Mouse (Mus musculus): ENCODE measurements around the gene Ubap1l. TPM values are rescaled to one million over a fixed set of nuclear protein-coding genes. Genes with fewer than 3 reads are reported as not detected.

Gene Ubap1l
- total and polyA plus RNA-seq, 2 experiments = 0.12 to 0.18 TPM

GRCm38 (mm10) chr9:65358956-65359480 is 1.8 kb upstream of the Ubap1l start:
- DNase-seq (ENCODE audit: extremely low read depth, low read depth, low spot score) = no peak
- Histone ChIP-seq H3K36me3 (ENCODE audit: control insufficient read depth, insufficient read depth, low read length) (peaks cover 63% of the 10 kb centered on the region), H3K4me1 (ENCODE audit: control insufficient read depth, insufficient read depth, low read length) (no peaks in the 10 kb centered on the region), H3K79me2 (ENCODE audit: control insufficient read depth, insufficient read depth, low read length) (no peaks in the 10 kb centered on the region), H3K9ac (ENCODE audit: low read depth, low read length) (no peak overlapping the region), H3K4me3 (ENCODE audit: insufficient read depth, low read depth, low read length) (no peak overlapping the region), H3K27ac (replicated peaks; ENCODE audit: insufficient read depth, low read depth, low read length) (no peak overlapping the region), H3K27me3 (ENCODE audit: control insufficient read depth, insufficient read depth, low read length) (no peaks in the 10 kb centered on the region)
- 73% methylated on average over 1 of the region's 1 CpGs for WGBS
- TF ChIP-seq CTCF (IDR thresholded peaks at IDR 0.05; ENCODE audit: low read depth, low read length) (no peak), POLR2A (IDR thresholded peaks at IDR 0.05; ENCODE audit: extremely low read depth, insufficient read depth, low read length) (no peak)

- Histone ChIP-seq H3K4me1 (ENCODE audit: control insufficient read depth, insufficient read depth, low read length) (no peaks in the 10 kb centered on the region), H3K4me3 (ENCODE audit: insufficient read depth, low read depth, low read length) (no peak overlapping the region), H3K27ac (replicated peaks; ENCODE audit: insufficient read depth, low read depth, low read length) (no peak overlapping the region), H3K79me2 (ENCODE audit: control insufficient read depth, insufficient read depth, low read length) (no peaks in the 10 kb centered on the region), H3K27me3 (ENCODE audit: control insufficient read depth, insufficient read depth, low read length) (no peaks in the 10 kb centered on the region), H3K36me3 (ENCODE audit: control insufficient read depth, insufficient read depth, low read length) (peaks cover 32% of the 10 kb centered on the region), H3K9ac (ENCODE audit: low read depth, low read length) (no peak overlapping the region)
- TF ChIP-seq POLR2A (IDR thresholded peaks at IDR 0.05; ENCODE audit: extremely low read depth, insufficient read depth, low read length) (no peak), CTCF (IDR thresholded peaks at IDR 0.05; ENCODE audit: low read depth, low read length) (no peak)
- DNase-seq (ENCODE audit: extremely low read depth, low read depth, low spot score) = no peak
- WGBS = 81% methylated on average over 9 of the region's 9 CpGs
Measured at GRCm38 (mm10) chr9:65363684-65364083, 2.8 kb downstream of the Ubap1l start.

GRCm38 (mm10) chr9:65365721-65366120 is 4.9 kb downstream of the Ubap1l start:
- H3K27me3 ChIP-seq (ENCODE audit: control insufficient read depth, insufficient read depth, low read length) = no peaks in the 10 kb centered on the region
- no peaks in the 10 kb centered on the region for H3K4me1 ChIP-seq (ENCODE audit: control insufficient read depth, insufficient read depth, low read length)
- peaks cover 15% of the 10 kb centered on the region for H3K36me3 ChIP-seq (ENCODE audit: control insufficient read depth, insufficient read depth, low read length)
- H3K9ac ChIP-seq (ENCODE audit: low read depth, low read length) = no peak overlapping the region
- H3K4me3 ChIP-seq (ENCODE audit: insufficient read depth, low read depth, low read length) = no peak overlapping the region
- no peak overlapping the region for H3K27ac ChIP-seq (replicated peaks; ENCODE audit: insufficient read depth, low read depth, low read length)
- no peaks in the 10 kb centered on the region for H3K79me2 ChIP-seq (ENCODE audit: control insufficient read depth, insufficient read depth, low read length)
- TF ChIP-seq POLR2A (IDR thresholded peaks at IDR 0.05; ENCODE audit: extremely low read depth, insufficient read depth, low read length) (no peak), CTCF (IDR thresholded peaks at IDR 0.05; ENCODE audit: low read depth, low read length) (no peak)
- WGBS = 83% methylated on average over 7 of the region's 7 CpGs
- DNase-seq (ENCODE audit: extremely low read depth, low read depth, low spot score) = no peak

- Histone ChIP-seq H3K4me1 (ENCODE audit: control insufficient read depth, insufficient read depth, low read length) (no peaks in the 10 kb centered on the region), H3K36me3 (ENCODE audit: control insufficient read depth, insufficient read depth, low read length) (no peaks in the 10 kb centered on the region), H3K27ac (replicated peaks; ENCODE audit: insufficient read depth, low read depth, low read length) (no peak overlapping the region), H3K4me3 (ENCODE audit: insufficient read depth, low read depth, low read length) (no peak overlapping the region), H3K79me2 (ENCODE audit: control insufficient read depth, insufficient read depth, low read length) (no peaks in the 10 kb centered on the region), H3K9ac (ENCODE audit: low read depth, low read length) (no peak overlapping the region), H3K27me3 (ENCODE audit: control insufficient read depth, insufficient read depth, low read length) (no peaks in the 10 kb centered on the region)
- no peak for TF ChIP-seq POLR2A (IDR thresholded peaks at IDR 0.05; ENCODE audit: extremely low read depth, insufficient read depth, low read length)
- no peak for TF ChIP-seq CTCF (IDR thresholded peaks at IDR 0.05; ENCODE audit: low read depth, low read length)
- no peak for DNase-seq (ENCODE audit: extremely low read depth, low read depth, low spot score)
- whole genome bisulfite sequencing = 91% methylated on average over 24 of the region's 24 CpGs
Measured at GRCm38 (mm10) chr9:65371756-65372155, 10.9 kb downstream of the Ubap1l start.

- H3K27ac ChIP-seq (replicated peaks; ENCODE audit: insufficient read depth, low read depth, low read length) = no peak overlapping the region
- no peaks in the 10 kb centered on the region for H3K36me3 ChIP-seq (ENCODE audit: control insufficient read depth, insufficient read depth, low read length)
- no peak overlapping the region for H3K9ac ChIP-seq (ENCODE audit: low read depth, low read length)
- TF ChIP-seq CTCF (IDR thresholded peaks at IDR 0.05; ENCODE audit: low read depth, low read length) = peak; percentile 41
- TF ChIP-seq POLR2A (IDR thresholded peaks at IDR 0.05; ENCODE audit: extremely low read depth, insufficient read depth, low read length) = no peak
- no peaks in the 10 kb centered on the region for H3K79me2 ChIP-seq (ENCODE audit: control insufficient read depth, insufficient read depth, low read length)
- H3K4me3 ChIP-seq (ENCODE audit: insufficient read depth, low read depth, low read length) = no peak overlapping the region
- H3K27me3 ChIP-seq (ENCODE audit: control insufficient read depth, insufficient read depth, low read length) = no peaks in the 10 kb centered on the region
- no peak for DNase-seq (ENCODE audit: extremely low read depth, low read depth, low spot score)
- 63% methylated on average over 4 of the region's 4 CpGs for WGBS
- no peaks in the 10 kb centered on the region for H3K4me1 ChIP-seq (ENCODE audit: control insufficient read depth, insufficient read depth, low read length)
Measured at GRCm38 (mm10) chr9:65372449-65372848, 11.6 kb downstream of the Ubap1l start.

GRCm38 (mm10) chr9:65374468-65375162 is 13.8 kb downstream of the Ubap1l start:
- H3K27ac ChIP-seq (replicated peaks; ENCODE audit: insufficient read depth, low read depth, low read length) = no peak overlapping the region

More at GRCm38 (mm10) chr9:65374468-65375162, 13.8 kb downstream of the Ubap1l start:
- DNase-seq (ENCODE audit: extremely low read depth, low read depth, low spot score) = no peak
- H3K27me3 ChIP-seq (ENCODE audit: control insufficient read depth, insufficient read depth, low read length) = no peaks in the 10 kb centered on the region
- H3K79me2 ChIP-seq (ENCODE audit: control insufficient read depth, insufficient read depth, low read length) = no peaks in the 10 kb centered on the region
- H3K4me3 ChIP-seq (ENCODE audit: insufficient read depth, low read depth, low read length) = no peak overlapping the region
- H3K36me3 ChIP-seq (ENCODE audit: control insufficient read depth, insufficient read depth, low read length) = no peaks in the 10 kb centered on the region
- H3K9ac ChIP-seq (ENCODE audit: low read depth, low read length) = no peak overlapping the region
- 87% methylated on average over 5 of the region's 5 CpGs for WGBS
- TF ChIP-seq CTCF (IDR thresholded peaks at IDR 0.05; ENCODE audit: low read depth, low read length) = no peak
- no peak for TF ChIP-seq POLR2A (IDR thresholded peaks at IDR 0.05; ENCODE audit: extremely low read depth, insufficient read depth, low read length)
- no peaks in the 10 kb centered on the region for H3K4me1 ChIP-seq (ENCODE audit: control insufficient read depth, insufficient read depth, low read length)

Measured in liver, adult 2 months (tissue).